Mouse (Mus musculus) central nervous system, embryonic 14 days (tissue): ENCODE measurements around the gene Fnbp4. TPM values are rescaled to one million over a fixed set of nuclear protein-coding genes. Genes with fewer than 3 reads are reported as not detected.

Source experiments
- polyA plus RNA-seq: library from polyadenylated mRNA; depleted of rRNA; stranded (reverse); fragments of >200 nt; gene quantifications from 2 replicates; pipeline ENCODE4 v1.2.3, GENCODE M21; 2012; rRNA removed

The Fnbp4 gene
- 144 and 148 TPM in 2 replicates for polyA plus RNA-seq

GRCm38 (mm10) chr2:90745053-90745678, at the start of gene Fnbp4:
Gene Fnbp4, plus strand, starts transcription at chr2:90745370.

DNA sequence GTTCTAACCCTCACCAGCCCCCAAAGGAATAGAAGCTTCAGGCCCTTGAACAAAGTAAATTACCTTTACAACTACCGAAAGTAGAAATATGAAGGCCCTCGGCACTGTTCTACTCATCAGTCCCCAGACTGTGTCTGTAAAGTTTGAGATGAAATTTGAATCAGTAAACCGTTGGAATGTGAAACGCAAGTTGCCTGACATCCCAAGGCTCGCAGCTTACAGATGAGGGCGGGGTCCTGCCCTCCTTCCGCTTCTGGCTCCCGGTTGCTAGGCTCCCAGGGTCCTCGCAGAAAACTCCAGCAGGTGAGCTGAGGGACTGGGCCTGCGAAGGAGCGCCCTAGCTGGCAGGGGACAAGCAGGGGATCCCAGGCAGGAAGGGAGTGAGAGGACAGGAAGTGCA, 37.3 kb downstream of the Fnbp4 start, which contains the start of gene Agbl2:
Agbl2 (plus strand) TSS at position 270 of the 400 bp plus-strand sequence.

Other genes with a start within 250 kb of the Fnbp4 start
- 6.7 and 7.8 TPM in 2 replicates for gene Ptprj, start 164.7 kb upstream of the Fnbp4 start, polyA plus RNA-seq
- gene Nup160, start 68.2 kb upstream of the Fnbp4 start, polyA plus RNA-seq = 24.8 and 29.3 TPM in 2 replicates
- 0.96 and 1.1 TPM in 2 replicates for gene Agbl2, start 37.4 kb downstream of the Fnbp4 start, polyA plus RNA-seq
- 150 and 167 TPM in 2 replicates for gene Mtch2, start 101.8 kb downstream of the Fnbp4 start, polyA plus RNA-seq
- gene C1qtnf4, start 140.5 kb downstream of the Fnbp4 start, polyA plus RNA-seq = 106 and 128 TPM in 2 replicates
- 36.8 and 41.3 TPM in 2 replicates for gene Kbtbd4, start 159.4 kb downstream of the Fnbp4 start, polyA plus RNA-seq
- 166 and 176 TPM in 2 replicates for gene Ndufs3, start 159.5 kb downstream of the Fnbp4 start, polyA plus RNA-seq
- 105 and 120 TPM in 2 replicates for gene Celf1, start 195.0 kb downstream of the Fnbp4 start, polyA plus RNA-seq